Mouse (Mus musculus): Measurements from ENCODE around the gene Olfr488. TPM values are rescaled to one million over a fixed set of nuclear protein-coding genes. Genes with fewer than 3 reads are reported as not detected.

The Olfr488 gene
- not detected in 2 replicates for polyA plus RNA-seq (2012; rRNA removed; ENCODE audit: low replicate concordance)

GRCm38 (mm10) chr7:108258247-108258646 lies at the start of gene Olfr488:
Olfr488 (minus strand) TSS chr7:108258347.

GRCm38 (mm10) chr7:108288834-108289233 lies 30.7 kb upstream of the Olfr488 start, which contains the start of gene Olfr490:
Olfr490 (minus strand) TSS chr7:108288934.

GRCm38 (mm10) chr7:108214536-108214935 lies 43.6 kb downstream of the Olfr488 start, which contains the start of gene Olfr487:
Olfr487 (minus strand) TSS chr7:108214636.

Other genes starting within 250 kb of the Olfr488 start
- gene Olfr478, start 224.4 kb downstream of the Olfr488 start, polyA plus RNA-seq (2012; rRNA removed; ENCODE audit: low replicate concordance): not detected in 2 replicates
- gene Olfr479, start 207.7 kb downstream of the Olfr488 start, polyA plus RNA-seq (2012; rRNA removed; ENCODE audit: low replicate concordance): not detected in 2 replicates
- not detected in 2 replicates for gene Olfr480, start 191.0 kb downstream of the Olfr488 start, polyA plus RNA-seq (2012; rRNA removed; ENCODE audit: low replicate concordance)
- not detected in 2 replicates for gene Olfr481, start 178.5 kb downstream of the Olfr488 start, polyA plus RNA-seq (2012; rRNA removed; ENCODE audit: low replicate concordance)
- gene Olfr482, start 160.8 kb downstream of the Olfr488 start, polyA plus RNA-seq (2012; rRNA removed; ENCODE audit: low replicate concordance): not detected in 2 replicates
- not detected in 2 replicates for gene Olfr483, start 157.5 kb downstream of the Olfr488 start, polyA plus RNA-seq (2012; rRNA removed; ENCODE audit: low replicate concordance)
- not detected in 2 replicates for gene Olfr484, start 130.9 kb downstream of the Olfr488 start, polyA plus RNA-seq (2012; rRNA removed; ENCODE audit: low replicate concordance)
- gene Olfr485, start 98.5 kb downstream of the Olfr488 start, polyA plus RNA-seq (2012; rRNA removed; ENCODE audit: low replicate concordance): not detected in 2 replicates
- gene Olfr486, start 85.6 kb downstream of the Olfr488 start, polyA plus RNA-seq (2012; rRNA removed; ENCODE audit: low replicate concordance): not detected in 2 replicates
- gene Olfr487, start 43.7 kb downstream of the Olfr488 start, polyA plus RNA-seq (2012; rRNA removed; ENCODE audit: low replicate concordance): not detected in 2 replicates
- not detected in 2 replicates for gene Olfr490, start 30.6 kb upstream of the Olfr488 start, polyA plus RNA-seq (2012; rRNA removed; ENCODE audit: low replicate concordance)
- not detected in 2 replicates for gene Olfr491, start 55.1 kb upstream of the Olfr488 start, polyA plus RNA-seq (2012; rRNA removed; ENCODE audit: low replicate concordance)
- not detected in 2 replicates for gene Olfr492, start 65.3 kb upstream of the Olfr488 start, polyA plus RNA-seq (2012; rRNA removed; ENCODE audit: low replicate concordance)
- gene Olfr493, start 88.6 kb upstream of the Olfr488 start, polyA plus RNA-seq (2012; rRNA removed; ENCODE audit: low replicate concordance): not detected in 2 replicates
- gene Olfr494, start 107.0 kb upstream of the Olfr488 start, polyA plus RNA-seq (2012; rRNA removed; ENCODE audit: low replicate concordance): not detected in 2 replicates
- not detected in 2 replicates for gene Olfr495, start 134.8 kb upstream of the Olfr488 start, polyA plus RNA-seq (2012; rRNA removed; ENCODE audit: low replicate concordance)
- not detected in 2 replicates for gene Olfr497, start 162.1 kb upstream of the Olfr488 start, polyA plus RNA-seq (2012; rRNA removed; ENCODE audit: low replicate concordance)
- gene Olfr498, start 207.0 kb upstream of the Olfr488 start, polyA plus RNA-seq (2012; rRNA removed; ENCODE audit: low replicate concordance): not detected in 2 replicates